In the genomic region with DNA sequence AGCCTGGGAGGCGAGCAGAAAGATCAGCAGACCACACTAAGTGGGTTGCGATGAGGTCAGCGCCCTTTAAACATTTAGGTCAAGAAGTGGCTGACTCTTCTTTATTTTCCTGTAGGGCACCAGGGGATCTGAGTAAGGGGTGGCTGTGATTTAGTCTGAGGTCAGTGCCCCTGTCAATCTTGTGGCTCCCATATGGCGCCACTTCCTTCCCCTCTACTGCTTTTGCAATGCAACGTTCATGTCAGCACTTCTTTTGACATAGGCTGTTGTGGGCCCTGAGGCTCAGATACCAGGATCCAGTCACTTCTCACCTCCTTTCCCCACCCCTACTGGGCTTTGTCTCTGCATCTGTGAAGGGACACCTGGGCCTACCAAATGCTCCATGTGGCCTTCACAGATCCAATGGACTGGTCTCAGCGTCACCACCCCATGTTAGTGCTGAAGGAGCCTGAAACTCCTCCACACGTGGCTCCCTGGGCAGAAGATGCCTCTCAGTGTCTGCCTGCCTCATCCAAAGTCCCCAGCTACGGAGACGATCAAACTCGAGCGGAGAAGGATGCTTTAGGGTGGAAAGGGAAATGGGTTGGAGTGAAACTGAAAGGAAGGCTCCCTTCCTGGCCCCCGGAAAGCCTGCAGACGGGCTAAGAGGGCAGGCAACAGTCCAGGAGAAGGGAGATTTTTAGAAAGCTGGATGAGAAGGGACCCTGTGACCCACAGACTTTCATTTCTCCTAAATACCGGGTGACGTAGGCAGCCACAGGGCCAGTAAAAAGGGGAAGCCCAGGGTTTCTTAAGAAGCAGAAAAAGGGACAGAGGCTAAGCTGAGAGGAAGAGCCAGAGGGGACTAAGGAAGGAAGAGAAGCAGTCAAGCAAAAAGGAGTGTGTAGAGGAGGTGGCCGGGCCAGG, we compare ENCODE assay signal across 8 mouse cellular contexts. TPM values are rescaled to one million over a fixed set of nuclear protein-coding genes. Genes with fewer than 3 reads are reported as not detected.
DNase-seq lines count a peak whose midpoint lies in the region; ATAC-seq and TF ChIP-seq lines count a peak whose summit lies in the region.
"Had no signal": no experiment of that assay in that cellular context is flagged by ENCODE, and none has a peak within 500 bp of the region (broad histone marks: within the 10 kb centered on the region; RNA-seq: fewer than 3 reads in every experiment).

No protein-coding gene starts in this region.

- TF ChIP-seq CTCF in hindbrain, postnatal 0 days (IDR thresholded peaks at IDR 0.05; ENCODE audit: low read depth) = no peak

- 47% methylated on average over 16 of the region's 16 CpGs for WGBS in hindbrain, postnatal 0 days

- no peaks in the 10 kb centered on the region for H3K36me3 ChIP-seq in hindbrain, postnatal 0 days (ENCODE audit: insufficient read depth, low read length)
- H3K36me3 ChIP-seq: embryonic facial prominence, embryonic 15.5 days had no signal

- no peak overlapping the region for H3K9ac ChIP-seq in hindbrain, postnatal 0 days (replicated peaks; ENCODE audit: low read length)
- H3K9ac ChIP-seq: embryonic facial prominence, embryonic 15.5 days had no signal

- ATAC-seq in CD4-positive, CD25-positive, alpha-beta regulatory T cell, adult 4 months = peak; percentile 32
- ATAC-seq in hindbrain, postnatal 0 days = no peak

- H3K4me3 ChIP-seq in hindbrain, postnatal 0 days (ENCODE audit: low read length) = no peak overlapping the region
- H3K4me3 ChIP-seq: embryonic facial prominence, embryonic 15.5 days had no signal

- no peak overlapping the region for H3K4me2 ChIP-seq in hindbrain, postnatal 0 days (ENCODE audit: low read depth, low read length)

- no peaks in the 10 kb centered on the region for H3K4me1 ChIP-seq in hindbrain, postnatal 0 days (ENCODE audit: insufficient read depth, low read length)

- DNase-seq in brain, adult 2 months (ENCODE audit: low read depth, low spot score) = peak; percentile 67
- peak; percentile 25 for DNase-seq in kidney, adult 18-20 months
- DNase-seq in lung, postnatal 14 days = peak; percentile 33
- no peak for DNase-seq in hindbrain, postnatal 0 days (ENCODE audit: low spot score)
- DNase-seq in adipocyte (ENCODE audit: low spot score) = no peak
- DNase-seq in cerebellum, adult 11-12 months = no peak

- no peaks in the 10 kb centered on the region for H3K27me3 ChIP-seq in hindbrain, postnatal 0 days (ENCODE audit: insufficient read depth, low read length)
- H3K27me3 ChIP-seq: embryonic facial prominence, embryonic 15.5 days had no signal

- H3K27ac ChIP-seq in hindbrain, postnatal 0 days = no peak overlapping the region
- H3K27ac ChIP-seq: embryonic facial prominence, embryonic 15.5 days had no signal

- no peaks in the 10 kb centered on the region for H3K9me3 ChIP-seq in hindbrain, postnatal 0 days (ENCODE audit: low read length)
- H3K9me3 ChIP-seq: embryonic facial prominence, embryonic 15.5 days had no signal

RNA-seq across cellular contexts. Expression of a gene that starts 2.4 kb away (rescaled TPM):
- 1 to 10 TPM; 2.0 to 4.2 TPM for polyA plus RNA-seq in CD4-positive, CD25-positive, alpha-beta regulatory T cell, adult 4 months (2017; shearing (Covaris generic))
- total RNA-seq in hindbrain, postnatal 0 days (2014; rRNA removed) = 1.5 and 1.9 TPM in 2 replicates
- 0.21 and 0.78 TPM in 2 replicates for polyA plus RNA-seq in hindbrain, postnatal 0 days (2015; fragmentation: Nextera tagmentation; extraction: Ambion mirVana)

RNA-seq across cellular contexts. Expression of a gene that starts 12.1 kb away (rescaled TPM):
- polyA plus RNA-seq in CD4-positive, CD25-positive, alpha-beta regulatory T cell, adult 4 months (2017; shearing (Covaris generic)) = 100 to 1,000 TPM; 464 to 904 TPM
- total RNA-seq in hindbrain, postnatal 0 days (2014; rRNA removed) = not detected in 2 replicates
- polyA plus RNA-seq in hindbrain, postnatal 0 days (2015; fragmentation: Nextera tagmentation; extraction: Ambion mirVana) = 0.08 TPM in 1 of 2 replicates, not detected in the other
- polyA plus RNA-seq: embryonic facial prominence, embryonic 15.5 days had no signal

RNA-seq across cellular contexts. Expression of a gene that starts 27.8 kb away (rescaled TPM):
- under 1 TPM in 1 of 2 experiments, not detected in 1; 0.39 TPM for polyA plus RNA-seq in CD4-positive, CD25-positive, alpha-beta regulatory T cell, adult 4 months (2017; shearing (Covaris generic))
- total RNA-seq in hindbrain, postnatal 0 days (2014; rRNA removed) = 358 and 359 TPM in 2 replicates
- polyA plus RNA-seq in hindbrain, postnatal 0 days (2015; fragmentation: Nextera tagmentation; extraction: Ambion mirVana) = 131 and 141 TPM in 2 replicates

RNA-seq across cellular contexts. Expression of a gene that starts 39.8 kb away (rescaled TPM):
- polyA plus RNA-seq in CD4-positive, CD25-positive, alpha-beta regulatory T cell, adult 4 months (2017; shearing (Covaris generic)) = 10 to 100 TPM; 57.5 to 82.3 TPM
- 25.3 and 27.9 TPM in 2 replicates for total RNA-seq in hindbrain, postnatal 0 days (2014; rRNA removed)
- 35.1 and 37.4 TPM in 2 replicates for polyA plus RNA-seq in hindbrain, postnatal 0 days (2015; fragmentation: Nextera tagmentation; extraction: Ambion mirVana)

RNA-seq across cellular contexts. Expression of a gene that starts 53.1 kb away (rescaled TPM):
- 10 to 100 TPM; 10.4 to 24.8 TPM for polyA plus RNA-seq in CD4-positive, CD25-positive, alpha-beta regulatory T cell, adult 4 months (2017; shearing (Covaris generic))
- total RNA-seq in hindbrain, postnatal 0 days (2014; rRNA removed) = 351 and 368 TPM in 2 replicates
- 37.5 and 40.3 TPM in 2 replicates for polyA plus RNA-seq in hindbrain, postnatal 0 days (2015; fragmentation: Nextera tagmentation; extraction: Ambion mirVana)

Comparison
In these comparisons a context has a peak if more than half of its experiments do, and no peak if none do; other contexts are left out.
1. DNase-seq: peak in brain, adult 2 months (single experiment), kidney, adult 18-20 months (single experiment) and lung, postnatal 14 days (single experiment); none in hindbrain, postnatal 0 days (single experiment), adipocyte (single experiment) and cerebellum, adult 11-12 months (single experiment).
2. RNA of a gene that starts 12.1 kb away (polyA plus RNA-seq): 464 to 904 TPM in CD4-positive, CD25-positive, alpha-beta regulatory T cell, adult 4 months; 0.08 TPM in hindbrain, postnatal 0 days; every median in the first group is over 100 times any median in the second.
3. RNA of a gene that starts 27.8 kb away (polyA plus RNA-seq): 131 to 141 TPM in hindbrain, postnatal 0 days; 0.39 TPM in CD4-positive, CD25-positive, alpha-beta regulatory T cell, adult 4 months; every median in the first group is over 10 times any median in the second.